Mouse (Mus musculus): ENCODE results near the gene Plcb4.
A peak's percentile ranks its signal among the peaks of the same experiment; 100 is the strongest.
"Not testable (repeated sequence)": the region's sequence is repeated elsewhere in the genome, so short reads cannot be mapped to it uniquely, and the experiment has no call there.

Plcb4 gene

GRCm38 (mm10) chr2:135673649-135674048 is 14.8 kb downstream of the Plcb4 start:
- no peak for DNase-seq (ENCODE audit: low spot score in 2 of 2)

- no peak for DNase-seq (ENCODE audit: low spot score in 2 of 2)
Measured at GRCm38 (mm10) chr2:135675284-135675683, 16.5 kb downstream of the Plcb4 start.

- no peak for DNase-seq (ENCODE audit: low spot score in 2 of 2)
Measured at GRCm38 (mm10) chr2:135676978-135677501, 18.2 kb downstream of the Plcb4 start.

DNA sequence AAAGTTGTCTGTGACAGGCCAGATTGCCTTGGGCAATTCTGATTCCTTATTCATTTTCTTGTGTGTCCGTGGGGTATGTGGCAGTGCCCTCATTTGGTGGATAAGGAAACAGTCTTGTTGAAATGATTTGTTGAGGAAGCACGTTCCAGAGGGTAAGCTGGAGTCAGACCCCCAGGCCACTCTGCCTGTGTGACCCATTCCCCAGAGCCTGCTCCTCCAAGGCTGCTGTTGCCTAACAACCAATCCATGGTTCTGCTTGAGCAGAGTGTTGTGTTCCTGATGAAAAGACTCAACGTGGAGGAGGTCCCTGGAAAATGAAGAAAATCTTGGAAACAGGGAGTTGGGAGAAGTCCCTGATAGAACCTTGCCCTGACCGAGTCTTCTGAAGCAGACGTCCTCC is 18.8 kb downstream of the Plcb4 start:
- no peak for DNase-seq (ENCODE audit: low spot score in 2 of 2)

- DNase-seq (ENCODE audit: low spot score in 2 of 2), result no peak
Measured at GRCm38 (mm10) chr2:135680001-135680400, 21.2 kb downstream of the Plcb4 start.

GRCm38 (mm10) chr2:135680406-135681134 is 21.8 kb downstream of the Plcb4 start:
- no peak for DNase-seq (ENCODE audit: low spot score in 2 of 2)

DNA sequence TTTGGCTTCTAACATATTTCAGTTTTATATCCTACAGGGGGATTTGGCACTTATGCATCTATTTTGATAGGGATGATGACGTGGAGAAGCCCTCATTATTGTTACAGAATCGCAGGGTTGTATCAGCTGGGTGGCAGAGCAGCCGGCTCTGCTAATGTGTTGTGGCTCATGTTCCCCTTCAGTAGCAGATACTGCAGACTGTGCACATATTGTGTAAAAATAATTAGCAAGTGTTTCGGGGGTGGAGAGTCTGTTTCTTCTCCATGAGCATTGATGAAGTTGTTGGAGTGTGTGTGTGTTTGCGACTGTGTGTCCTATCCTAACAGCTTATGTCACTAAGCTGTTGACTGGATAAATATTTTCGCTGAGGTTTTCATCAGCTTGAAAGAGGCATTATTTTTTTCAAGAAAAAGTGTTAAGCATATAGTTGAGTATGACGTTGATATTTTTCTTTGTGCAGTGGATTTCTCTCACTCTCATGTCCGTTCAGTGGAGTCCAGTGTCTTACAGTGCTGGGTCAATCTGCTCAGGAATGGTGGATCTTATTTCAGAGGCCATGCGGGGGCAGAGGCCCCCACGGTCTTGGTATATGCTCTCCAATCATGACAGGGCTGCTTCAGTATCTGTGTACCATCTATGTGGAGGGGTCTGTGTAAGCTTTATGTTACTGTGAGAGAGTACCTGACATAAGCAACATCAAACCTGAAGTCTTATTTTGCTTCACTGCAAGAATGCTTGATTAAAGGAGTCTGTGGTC is 25.1 kb downstream of the Plcb4 start:
- DNase-seq (ENCODE audit: low spot score in 2 of 2), result no peak

DNA sequence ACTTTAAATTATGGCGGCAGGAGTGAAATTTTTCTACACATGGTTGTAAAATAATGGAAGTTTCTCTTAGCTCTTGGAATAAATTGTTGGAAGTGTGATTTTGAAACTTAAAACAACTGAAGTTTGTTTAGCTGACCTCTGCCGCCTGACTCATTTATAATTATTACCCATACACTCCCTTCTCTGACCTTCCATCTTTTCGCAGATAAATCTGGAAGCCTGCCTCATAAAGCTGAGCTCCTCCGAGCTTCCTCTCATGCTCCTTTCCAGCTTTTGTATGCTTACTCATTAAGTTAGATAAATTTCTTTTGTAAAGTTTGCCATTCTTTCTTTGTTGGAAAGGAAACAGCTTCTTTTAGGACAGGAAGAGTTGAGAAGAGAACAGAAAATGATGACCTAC is 27.9 kb downstream of the Plcb4 start:
- DNase-seq (ENCODE audit: low spot score in 2 of 2), result no peak

GRCm38 (mm10) chr2:135687585-135687984 is 28.8 kb downstream of the Plcb4 start:
- no peak for DNase-seq (ENCODE audit: low spot score in 2 of 2)

DNA sequence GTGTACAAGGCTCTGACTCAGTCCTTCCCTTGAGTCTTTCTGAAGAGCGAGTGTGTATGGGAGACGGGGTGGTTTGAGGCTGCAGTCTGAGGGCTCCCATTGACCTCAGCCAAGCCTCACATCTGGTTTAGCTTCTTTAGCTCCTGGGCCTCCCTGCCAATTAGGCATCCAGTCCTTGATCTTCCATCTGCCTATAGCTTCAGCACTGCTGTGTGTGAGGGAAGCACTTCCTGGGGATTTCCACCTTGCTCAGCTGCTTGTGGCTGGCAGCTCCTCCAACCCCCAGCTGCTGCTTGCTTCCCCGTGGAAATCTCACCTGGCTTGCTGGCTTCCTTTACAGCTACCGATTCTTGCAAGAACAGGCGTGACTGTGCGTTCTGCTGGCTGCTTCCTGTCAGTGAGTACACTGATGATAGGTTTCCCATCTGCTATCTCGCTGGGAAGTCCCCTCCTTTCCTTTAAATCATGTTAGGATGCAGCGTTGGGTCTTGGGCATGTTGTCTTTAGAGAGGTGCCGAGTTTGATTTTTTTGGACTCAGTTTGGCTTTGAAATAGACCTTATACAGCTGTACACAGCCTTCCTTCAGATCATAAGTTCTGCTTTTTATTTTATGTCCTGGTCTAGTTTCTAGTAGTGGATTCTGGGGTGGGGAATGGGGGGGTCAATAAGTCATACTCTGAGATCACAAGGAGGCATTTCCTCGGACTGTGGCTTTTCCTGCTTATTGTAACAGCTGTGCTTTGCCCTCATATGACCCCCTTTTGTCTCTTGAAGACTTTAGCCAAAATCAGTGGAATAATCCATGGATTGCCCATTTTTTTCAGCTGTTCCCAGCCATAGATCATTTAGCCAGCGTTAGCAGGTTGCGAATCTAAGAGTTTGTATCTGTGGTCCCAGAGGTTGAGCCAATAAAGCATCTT is 34.0 kb downstream of the Plcb4 start:
- DNase-seq (ENCODE audit: low spot score in 2 of 2), result no peak

GRCm38 (mm10) chr2:135700686-135701413 is 42.0 kb downstream of the Plcb4 start:
- no peak for DNase-seq (ENCODE audit: low spot score in 2 of 2)

DNA sequence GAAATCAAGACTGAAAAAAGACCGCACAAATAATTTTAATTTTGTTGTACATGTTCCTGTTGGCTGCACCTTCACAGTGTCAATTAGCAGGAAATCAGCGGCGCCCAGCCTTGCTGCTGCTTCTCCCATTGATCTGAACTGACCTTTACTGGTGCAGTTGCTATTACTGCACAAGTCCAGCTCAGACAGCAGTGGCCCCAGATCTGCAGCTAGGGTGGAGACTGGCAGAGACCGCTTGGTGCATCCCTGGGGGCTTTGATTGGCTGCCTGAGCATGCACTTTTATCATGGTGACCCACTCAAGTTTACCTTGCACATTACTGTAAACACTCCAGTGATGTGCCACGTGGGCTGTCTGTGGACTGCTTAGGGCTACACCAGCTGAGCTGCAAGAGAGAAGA is 45.9 kb downstream of the Plcb4 start:
- DNase-seq (ENCODE audit: low spot score in 2 of 2), result no peak

- DNase-seq (ENCODE audit: low spot score in 2 of 2), result no peak
Measured at GRCm38 (mm10) chr2:135707305-135707704, 48.5 kb downstream of the Plcb4 start.

DNA sequence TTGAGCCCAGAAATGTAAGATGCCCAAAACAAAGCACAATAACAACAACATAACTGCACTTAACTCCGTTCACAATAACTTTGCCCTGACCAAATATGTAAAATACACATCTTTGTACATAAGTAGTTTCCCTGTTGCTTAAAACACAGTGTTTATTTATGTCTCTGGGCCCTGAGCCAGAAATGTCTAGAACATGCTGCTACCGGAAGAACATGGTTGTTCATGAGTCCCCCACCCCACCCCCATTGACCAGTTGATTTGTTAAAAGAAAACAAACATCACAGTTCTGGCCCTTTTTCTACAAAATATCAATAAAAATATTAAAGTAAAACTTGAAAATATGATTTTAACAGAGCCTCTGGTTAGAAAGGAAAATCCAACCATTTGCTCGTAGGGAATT is 49.6 kb downstream of the Plcb4 start:
- no peak for DNase-seq (ENCODE audit: low spot score in 2 of 2)

- no peak for DNase-seq (ENCODE audit: low spot score in 2 of 2)
Measured at GRCm38 (mm10) chr2:135708796-135709195, 50.0 kb downstream of the Plcb4 start.

- DNase-seq (ENCODE audit: low spot score in 2 of 2), result not testable (repeated sequence)
Measured at GRCm38 (mm10) chr2:135709736-135710135, 50.9 kb downstream of the Plcb4 start.

- DNase-seq (ENCODE audit: low spot score in 2 of 2), result no peak
Measured at GRCm38 (mm10) chr2:135711049-135711924, 52.5 kb downstream of the Plcb4 start.

GRCm38 (mm10) chr2:135711925-135712288 is 53.1 kb downstream of the Plcb4 start:
- DNase-seq (ENCODE audit: low spot score in 2 of 2), result peak in 1 of 2 experiments; percentile 59

DNA sequence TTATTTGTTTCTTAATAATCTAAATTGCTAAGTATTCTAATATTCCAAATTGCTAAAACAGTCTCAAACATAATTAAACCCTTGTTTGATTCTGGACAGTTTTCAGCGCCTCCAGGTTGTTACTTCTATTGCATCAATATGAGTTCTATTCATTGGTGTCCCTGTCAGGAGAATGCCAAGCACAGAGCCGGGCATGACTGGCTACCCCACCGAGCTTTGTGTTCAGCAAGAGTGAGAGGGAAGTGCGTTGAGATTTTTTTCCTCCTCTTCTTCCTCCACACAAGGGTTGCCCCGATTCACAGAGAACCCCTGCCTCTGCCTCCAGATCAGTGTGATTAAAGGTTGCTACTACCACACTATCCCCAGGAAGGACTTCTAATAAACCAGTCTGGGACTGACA is 53.5 kb downstream of the Plcb4 start:
- DNase-seq (ENCODE audit: low spot score in 2 of 2), result no peak

- DNase-seq (ENCODE audit: low spot score in 2 of 2), result no peak
Measured at GRCm38 (mm10) chr2:135712921-135713320, 54.1 kb downstream of the Plcb4 start.
